Mouse (Mus musculus): ENCODE results near the gene Hs1bp3.
A peak's percentile ranks its signal among the peaks of the same experiment; 100 is the strongest.

Hs1bp3 gene

DNA sequence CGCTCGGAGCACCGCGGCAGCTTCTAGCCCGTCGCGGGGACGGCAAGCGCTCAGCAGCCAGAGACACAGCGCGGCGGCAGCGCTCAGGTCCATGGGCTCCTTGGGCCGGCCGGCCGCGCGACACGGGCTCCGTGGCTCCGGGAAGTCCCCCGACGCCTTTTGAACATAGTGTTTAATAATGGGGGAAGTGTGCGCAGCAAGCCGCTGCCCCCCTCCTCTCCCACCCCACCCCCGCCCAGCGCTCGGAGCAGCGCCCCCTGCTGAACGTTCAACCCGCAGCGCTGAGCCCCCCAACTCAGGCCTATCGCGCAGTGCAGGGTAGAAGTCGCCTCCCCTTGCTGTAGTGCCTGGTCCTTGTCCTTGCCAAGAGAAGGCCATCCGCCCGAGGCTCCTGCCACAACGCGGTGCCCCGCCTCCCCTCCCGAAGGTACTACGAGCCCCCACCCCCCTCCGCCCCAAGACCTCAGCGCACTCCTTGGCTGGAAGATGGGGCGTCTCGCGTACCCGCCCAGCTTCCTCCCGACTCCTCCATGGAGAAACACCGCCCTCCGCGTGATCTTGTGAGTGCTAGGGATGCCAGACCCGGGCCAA, 11.3 kb upstream of the Hs1bp3 start, which contains the start of gene Gdf7:
Gene Gdf7, minus strand, starts transcription at position 114 of the 591 bp plus-strand sequence.
- no peak for DNase-seq

DNA sequence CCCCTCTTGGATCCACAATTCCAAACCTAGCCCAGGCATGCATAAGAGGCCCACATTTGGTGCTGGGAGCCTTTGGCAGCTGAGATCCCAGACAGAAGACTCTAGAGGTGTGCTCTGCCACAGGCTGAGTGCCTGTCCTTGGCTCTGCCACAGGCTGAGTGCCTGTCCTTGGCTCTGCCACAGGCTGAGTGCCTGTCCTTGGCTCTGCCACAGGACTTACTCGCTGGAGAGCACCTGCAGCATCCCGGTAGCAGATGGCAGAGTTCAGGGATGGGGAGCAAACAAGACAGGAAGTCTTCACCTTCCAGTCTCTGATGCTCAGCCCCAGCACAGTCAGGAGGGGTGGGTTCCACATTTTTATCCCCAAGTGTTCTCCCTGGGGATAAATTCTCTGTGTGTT, 8.0 kb upstream of the Hs1bp3 start:
- DNase-seq: no peak

DNA sequence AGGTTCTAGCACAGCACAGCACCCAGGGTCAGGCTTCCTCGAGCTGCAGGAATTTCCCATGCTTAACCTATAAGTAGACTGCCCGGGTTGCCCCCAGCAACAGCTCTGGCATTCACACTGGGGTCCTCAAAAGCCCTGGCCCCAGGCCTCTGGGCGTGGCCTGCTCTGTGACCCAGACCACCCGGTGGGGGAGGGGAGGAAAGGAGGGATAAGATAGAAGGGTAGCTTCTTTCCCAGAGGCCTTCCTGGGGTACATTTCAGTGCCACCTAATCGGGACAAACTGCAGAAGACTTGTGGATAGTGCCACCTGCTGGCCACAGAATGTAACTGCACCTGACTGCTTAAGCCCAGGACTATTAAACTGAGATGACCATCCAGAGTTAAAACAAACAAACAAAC, 6.8 kb upstream of the Hs1bp3 start:
- peak; percentile 63 for DNase-seq

DNA sequence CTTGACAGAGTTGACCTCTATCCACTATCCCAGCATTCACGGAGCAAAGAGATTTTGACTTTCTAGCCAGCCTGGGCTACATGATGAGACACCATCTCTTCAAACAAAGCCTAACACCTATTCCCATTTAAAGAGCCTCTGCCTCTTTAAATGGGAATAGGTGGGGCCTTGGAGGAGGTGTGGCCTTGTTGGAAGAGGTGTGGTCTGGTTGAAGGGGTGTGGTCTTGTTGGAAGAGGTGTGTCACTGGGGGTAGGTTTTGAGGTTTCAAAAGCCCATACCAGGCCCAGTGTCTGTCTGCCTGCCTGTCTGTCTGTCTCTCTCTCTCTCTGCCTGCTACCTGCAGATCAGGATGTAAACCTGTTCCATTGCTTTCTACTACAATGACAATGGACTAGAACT, 6.3 kb upstream of the Hs1bp3 start:
- DNase-seq: no peak

DNA sequence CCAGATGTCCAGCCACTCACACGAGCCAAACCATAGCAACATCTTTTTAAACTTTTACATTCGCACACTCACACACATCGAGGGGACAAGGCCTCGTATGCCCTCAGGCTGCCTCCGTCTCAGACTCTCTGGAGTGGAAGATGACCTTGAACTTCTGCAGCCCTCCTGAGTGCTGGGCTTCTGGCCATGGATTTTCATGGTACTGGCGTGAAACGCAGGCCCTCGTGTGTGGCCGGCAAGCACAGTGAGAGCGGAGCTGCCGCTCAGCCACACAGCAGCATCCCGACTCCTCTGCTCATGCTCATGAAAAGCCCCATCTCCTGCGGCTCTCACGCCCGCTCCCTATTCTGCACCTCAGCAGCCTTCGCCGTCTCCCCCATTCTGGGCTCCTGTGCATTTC, 2.2 kb upstream of the Hs1bp3 start:
- DNase-seq: no peak

DNA sequence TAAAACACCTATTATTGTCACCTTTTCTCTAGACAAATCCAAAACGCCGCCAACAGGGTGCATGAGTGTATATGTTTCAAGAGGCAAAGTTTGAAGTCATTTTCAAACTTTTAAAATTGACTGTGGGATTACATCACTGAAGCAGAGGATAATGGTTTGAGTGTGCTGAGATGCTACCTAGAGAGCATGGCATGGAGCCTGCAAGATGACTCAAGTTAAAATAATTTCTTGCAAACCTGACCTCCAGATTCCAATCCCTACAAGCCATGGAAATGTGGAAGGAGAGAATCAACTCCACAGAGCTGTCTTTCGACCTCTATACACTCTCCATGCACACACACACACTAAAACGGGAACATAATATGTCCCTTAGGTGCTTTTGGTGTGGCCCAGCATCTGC, 966 bp upstream of the Hs1bp3 start:
- no peak for DNase-seq

DNA sequence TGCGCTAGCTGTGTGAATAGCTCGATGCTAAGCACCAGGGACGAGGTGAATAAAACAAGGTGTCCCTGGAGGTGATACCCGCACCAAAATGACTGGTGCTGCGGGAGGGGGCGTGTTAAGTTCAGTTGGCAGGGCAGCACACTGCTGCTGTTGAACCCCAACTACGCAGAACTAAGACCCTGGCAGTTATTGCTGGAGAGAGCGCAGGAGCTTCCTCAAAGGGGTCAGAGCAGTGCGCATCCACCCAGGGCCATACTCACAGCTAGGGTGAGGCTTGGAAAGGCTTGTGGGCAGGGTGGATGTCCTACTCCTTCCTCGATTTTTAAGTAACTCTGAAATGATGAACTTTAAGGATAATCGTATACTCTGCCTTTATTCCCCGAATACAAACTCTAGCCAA, 541 bp downstream of the Hs1bp3 start:
- no peak for DNase-seq

DNA sequence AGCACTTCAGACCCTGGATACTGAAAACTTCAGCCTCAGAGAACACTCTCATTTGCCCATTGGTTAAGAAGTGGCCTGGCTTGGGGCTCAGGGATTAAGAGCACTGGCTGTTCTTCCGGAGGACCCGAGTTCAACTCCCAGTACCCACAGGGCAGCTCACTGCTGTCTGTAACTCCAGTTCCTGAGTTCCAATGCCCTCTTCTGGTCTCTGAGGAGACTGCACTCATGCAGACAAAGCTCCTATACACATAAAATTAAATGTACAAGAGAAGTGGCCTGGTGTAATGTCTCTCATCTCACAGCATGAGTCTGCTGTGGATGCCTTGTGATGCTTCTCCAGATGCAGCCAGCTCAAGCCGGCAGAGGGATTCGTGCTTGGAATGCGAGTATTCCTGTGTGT, 3.3 kb downstream of the Hs1bp3 start:
- DNase-seq: no peak

DNA sequence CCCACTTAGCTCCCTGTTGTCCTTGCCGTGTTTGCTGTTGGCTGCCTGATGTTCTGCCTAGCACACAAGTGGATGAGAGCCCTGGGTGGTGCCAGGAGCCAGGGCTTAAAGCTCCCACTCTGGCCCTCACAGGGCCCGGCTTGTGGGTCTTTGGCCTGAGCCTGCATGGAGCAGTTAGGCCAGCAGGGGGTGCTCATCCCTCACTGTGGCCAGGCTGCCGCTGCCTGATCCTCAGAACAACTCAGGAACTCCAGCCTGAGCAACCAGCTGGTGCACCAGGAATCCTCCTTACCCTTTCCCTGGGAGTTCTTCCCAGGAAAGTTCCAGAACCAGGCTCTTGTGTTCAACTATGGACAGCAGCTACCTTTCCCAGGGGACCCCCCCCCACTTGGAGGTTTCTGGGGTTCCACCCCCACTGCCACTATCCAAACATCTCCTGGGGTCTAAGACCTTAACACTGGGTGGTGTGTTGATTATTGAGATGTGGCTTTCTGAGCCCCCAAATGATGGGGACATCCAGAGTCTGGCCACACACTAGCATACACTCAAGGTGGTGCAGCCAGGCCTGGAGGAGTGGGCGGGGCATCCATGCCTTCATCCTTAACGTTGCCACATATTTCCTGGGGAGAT, 7.0 kb downstream of the Hs1bp3 start:
- peak; percentile 84 for DNase-seq

DNA sequence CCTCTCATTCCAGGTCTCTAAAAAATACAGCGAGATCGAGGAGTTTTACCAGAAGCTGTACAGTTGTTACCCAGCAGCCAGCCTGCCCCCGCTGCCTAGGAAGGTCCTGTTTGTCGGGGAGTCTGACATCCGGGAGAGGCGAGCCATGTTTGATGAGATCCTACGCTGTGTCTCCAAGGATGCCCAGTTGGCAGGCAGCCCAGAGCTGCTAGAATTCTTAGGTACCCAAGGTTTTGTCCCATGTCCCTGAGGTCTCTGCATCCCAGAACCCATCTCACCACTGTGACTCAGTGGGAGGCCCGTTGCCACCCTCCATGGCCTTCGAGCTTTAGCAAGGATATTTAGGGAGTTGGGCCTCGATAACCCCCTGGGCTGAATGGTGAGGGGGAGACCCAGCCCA, 8.3 kb downstream of the Hs1bp3 start:
- DNase-seq: no peak

DNA sequence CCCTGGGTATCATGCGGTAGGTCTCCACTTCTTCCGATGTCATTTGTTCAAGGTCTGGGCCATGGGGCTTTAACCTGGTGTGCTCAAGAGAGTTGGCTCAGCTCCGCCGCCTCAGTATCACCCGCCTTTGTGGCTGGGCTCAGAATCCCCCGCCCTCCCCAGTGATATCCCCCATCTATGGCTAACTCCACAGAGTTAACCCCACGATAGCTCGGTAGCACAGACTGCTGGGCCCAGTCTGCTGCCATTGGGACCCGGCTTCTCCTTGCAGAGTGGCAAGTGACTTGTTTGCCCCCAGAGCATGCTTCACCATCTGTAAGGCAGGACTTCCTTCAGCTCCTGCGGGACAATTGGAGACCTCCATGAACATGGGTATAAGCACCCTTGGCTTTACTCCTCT, 10.9 kb downstream of the Hs1bp3 start:
- DNase-seq: no peak

DNA sequence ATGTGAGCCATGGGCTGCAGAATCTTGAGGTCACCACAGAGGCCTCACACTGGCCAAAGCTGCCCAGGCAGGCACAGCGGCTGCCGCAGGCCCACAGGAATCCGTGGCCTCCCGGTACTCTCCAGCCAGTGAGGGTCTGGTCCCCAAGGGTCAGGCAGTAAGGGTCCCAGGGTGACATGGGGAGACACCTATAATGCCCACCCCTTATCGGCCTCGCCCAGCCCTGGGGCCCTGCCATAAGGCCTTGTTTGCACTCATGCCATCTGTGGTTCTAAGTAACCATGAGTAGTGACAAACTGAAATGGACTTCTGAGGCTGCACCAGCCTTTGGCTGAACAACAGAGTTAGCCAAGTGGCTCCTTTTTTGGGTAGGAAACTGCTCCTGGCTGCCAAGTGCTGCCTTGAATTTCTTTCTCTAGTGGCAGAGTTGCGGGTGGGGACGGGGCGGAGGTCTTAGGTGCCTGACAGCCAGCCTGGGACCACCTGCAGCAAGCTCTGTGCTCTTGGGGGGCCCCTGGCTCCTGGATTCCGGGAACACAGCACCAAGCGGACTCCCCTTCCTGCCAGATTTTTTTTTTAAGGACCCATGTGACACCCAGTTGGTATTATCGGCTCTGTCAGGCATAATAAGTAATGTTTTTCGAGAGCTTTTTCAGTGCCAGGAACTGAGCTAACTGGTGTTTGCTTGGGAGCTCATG, 12.2 kb downstream of the Hs1bp3 start:
- DNase-seq: no peak

DNA sequence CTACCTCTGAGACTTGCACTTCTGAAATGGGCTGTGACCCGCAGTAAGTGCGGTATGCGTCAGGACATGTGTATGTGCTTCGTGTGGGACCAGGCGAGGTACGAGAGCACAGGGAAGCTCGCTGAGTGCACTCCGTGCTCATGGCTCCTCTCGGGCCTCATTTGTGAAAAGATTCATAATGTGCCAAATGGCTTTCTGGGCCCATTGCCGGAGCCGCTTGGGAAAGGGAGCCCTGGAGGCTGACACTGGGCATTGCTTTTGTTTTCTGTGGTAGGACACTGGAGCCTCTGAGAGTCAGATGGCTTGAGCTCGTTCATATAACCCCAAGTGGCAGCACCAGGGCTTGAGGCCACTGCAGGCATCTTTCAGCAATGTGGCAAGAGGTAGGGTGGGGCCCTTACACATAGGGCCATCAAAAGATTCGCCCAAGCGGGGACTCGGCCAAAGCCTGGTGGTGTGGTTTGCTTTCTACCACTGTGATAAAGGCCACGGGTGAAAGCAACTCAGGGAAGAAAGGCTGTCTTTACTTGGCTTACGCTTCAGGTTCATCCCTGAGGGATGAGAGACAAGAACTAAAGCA, 12.8 kb downstream of the Hs1bp3 start:
- no peak for DNase-seq

DNA sequence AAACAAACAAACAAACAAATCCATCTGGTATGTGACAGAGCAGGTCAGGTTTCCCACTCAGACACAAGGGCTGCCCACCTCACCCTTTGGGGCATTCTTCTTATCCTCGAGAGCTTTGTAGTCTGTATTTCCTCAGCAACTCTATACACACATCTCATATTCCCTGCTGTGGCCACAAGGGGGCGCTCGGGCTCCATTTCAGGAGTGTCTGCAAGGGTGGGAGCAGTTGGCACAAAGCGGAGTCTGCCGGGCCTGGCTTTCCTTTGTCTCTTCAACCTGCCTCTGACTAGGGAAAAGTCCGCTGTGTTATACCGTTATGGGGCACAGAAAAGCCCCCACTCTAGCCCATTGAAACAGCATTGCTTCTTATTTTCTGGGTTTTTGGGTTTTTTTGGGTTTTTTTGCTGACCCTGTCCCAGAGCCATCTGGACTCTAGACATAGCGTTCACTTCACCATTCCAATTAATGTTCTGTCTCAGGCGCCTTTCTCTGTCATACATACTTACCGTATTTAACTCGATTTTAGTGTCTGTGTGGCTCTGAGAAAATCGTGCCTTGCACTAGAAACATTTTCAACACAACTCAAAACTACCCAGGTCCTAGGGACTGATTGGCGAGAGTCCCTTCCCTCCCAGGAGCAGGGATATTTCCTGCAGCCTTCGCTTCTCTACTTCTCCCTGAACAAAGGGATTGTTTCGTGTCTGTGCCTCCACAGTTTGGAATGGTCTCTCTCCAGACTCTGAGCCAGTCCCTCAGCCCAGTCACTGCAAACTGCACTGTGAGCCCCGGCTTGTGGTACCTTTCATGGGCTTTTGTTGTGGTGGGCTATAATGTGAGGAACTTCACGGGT, 13.8 kb downstream of the Hs1bp3 start:
- DNase-seq: peak; percentile 94

DNA sequence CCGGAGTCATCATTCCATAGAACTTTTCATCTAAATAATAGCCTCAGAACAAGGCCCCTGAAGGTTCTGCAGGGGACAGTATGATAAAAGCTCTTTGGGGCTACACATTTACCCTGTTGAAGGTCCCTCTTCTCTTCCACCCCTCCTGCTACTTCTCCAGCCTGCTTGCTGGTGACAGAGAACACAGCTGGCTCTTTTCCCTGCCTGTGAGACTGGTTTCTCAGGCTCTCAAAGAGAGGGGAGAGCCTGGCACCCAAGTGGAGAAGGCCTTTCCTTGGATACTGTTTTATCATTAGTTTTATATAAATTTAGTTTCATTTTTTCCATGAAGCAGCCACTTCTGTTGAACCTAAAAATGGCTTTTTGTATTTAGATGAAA, 14.4 kb downstream of the Hs1bp3 start:
- no peak for DNase-seq

DNA sequence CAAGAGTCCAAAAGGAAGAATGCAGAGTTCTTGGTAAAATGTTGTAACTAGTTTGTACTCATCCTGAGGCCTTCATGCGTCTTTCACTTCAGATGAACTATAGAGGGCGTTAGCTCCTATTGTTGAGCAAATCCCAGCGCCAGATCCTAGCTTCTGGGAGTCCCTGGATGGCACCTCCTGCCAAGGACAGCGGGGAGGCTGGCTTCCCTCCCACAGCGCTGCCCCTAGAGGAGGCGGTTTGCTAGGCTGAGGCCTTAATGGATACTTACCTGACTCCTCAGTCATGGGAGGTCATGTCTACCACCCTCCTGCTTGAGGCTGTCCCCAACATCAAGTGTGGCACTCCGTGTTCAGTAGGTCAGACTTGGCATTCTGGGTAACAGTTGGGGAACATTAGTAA, 16.0 kb downstream of the Hs1bp3 start:
- no peak for DNase-seq

DNA sequence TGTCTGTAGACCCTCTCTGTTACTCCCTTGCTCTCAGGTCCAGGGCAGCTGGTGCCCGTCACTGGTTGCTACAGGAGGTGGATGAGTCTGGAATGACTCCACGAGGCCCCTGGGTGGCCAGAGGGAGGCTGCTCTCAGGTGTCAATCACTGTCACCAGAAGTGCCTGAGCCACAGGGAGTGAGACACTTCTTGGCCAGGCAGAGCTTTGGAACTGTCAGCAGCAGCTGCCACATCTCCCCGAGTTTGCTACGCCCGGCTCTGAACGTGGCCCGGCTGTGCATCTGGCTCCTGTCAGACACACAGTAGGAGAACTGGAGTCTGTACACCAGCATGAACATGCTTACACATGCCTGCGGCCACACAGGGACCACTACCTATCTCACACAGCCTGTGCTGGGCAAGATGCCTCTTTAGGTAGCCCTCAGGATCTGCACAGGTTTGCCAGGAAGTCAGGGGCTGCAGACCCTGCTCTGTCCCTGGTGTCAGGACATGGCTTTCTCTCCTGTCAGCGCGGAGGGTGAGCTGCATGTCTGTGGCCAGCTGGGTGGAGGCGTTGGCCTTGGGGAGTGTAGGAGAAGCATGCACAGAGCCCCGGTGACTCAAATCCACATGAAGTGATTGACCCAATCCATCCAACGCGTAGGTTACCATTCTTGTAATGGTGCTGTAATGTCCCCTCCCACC, 18.4 kb downstream of the Hs1bp3 start:
- no peak for DNase-seq

DNA sequence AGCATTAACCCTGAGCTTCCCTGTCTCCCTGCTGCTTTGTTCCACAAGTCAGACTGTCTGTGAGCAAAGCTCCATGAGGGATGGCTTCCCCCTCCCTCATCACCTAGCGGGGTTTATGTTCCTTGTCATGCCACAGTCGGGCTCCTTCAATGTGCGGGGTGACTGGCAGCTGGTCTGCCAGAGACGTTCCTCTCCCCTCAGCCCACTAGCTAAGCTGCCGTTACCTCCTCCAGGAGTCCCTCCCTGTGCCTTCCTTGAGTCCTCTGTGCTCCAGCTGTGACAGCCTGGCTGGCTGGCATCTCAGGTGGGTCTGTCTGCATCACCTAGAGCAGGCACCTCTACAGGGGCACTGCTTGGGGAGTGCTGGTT, 18.9 kb downstream of the Hs1bp3 start:
- DNase-seq: no peak

DNA sequence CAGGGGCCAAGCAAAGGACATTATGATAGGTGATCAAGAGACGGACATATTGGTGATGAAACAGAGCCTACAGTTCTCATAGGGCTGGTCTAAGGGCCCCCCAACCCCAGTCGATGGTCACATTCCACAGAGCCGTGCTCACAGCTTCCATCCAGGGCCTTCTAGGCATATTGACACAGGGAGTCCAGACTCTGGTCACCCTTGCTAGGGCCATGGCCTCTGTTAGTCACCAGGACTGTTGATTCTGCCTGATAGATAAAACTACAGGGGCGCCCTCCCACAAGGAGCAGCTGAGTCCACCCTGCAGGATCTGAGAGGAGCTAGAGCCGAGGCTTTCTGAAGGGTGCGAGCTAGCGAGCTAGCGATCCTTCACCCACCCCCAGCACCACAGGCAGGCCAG, 20.4 kb downstream of the Hs1bp3 start:
- no peak for DNase-seq

DNA sequence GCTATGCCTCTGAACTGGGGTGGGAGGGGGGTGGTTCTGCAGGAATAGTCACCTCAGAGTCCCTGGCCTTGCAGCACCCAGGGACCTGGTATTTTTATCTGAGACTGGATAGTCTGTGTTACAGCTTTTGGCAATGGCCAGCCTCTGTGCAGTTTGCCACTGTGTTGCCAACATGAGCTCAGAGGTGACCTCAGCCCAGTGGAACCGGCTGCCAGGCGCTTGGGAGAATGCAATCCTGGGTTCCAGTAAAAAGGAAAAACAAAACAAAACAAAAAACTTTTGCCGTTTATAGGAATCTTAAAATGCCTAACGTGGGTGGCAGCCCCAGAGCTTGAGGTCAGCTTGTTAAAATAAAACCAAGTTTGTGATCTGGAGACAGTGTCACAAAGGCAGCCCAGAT, 21.0 kb downstream of the Hs1bp3 start:
- DNase-seq: no peak

DNA sequence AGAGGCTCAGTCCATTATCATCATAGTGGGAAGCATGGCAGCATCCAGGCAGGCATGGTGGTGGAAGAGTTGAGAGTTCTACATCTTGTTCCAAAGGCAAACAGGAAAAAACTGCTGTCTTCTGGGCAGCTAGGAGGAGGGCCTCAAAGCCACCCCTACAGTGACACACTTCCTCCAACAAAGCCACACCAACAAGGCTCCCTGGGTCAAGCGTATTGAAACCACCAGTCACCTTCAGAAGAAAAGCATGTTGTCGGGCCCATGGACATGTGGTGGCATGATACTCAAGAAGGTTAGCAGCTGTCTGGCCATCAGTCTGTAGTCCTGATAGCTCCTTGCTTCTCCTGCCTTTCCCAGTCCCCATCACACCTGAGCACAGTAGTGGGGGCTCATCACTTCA, 22.3 kb downstream of the Hs1bp3 start:
- DNase-seq: no peak

DNA sequence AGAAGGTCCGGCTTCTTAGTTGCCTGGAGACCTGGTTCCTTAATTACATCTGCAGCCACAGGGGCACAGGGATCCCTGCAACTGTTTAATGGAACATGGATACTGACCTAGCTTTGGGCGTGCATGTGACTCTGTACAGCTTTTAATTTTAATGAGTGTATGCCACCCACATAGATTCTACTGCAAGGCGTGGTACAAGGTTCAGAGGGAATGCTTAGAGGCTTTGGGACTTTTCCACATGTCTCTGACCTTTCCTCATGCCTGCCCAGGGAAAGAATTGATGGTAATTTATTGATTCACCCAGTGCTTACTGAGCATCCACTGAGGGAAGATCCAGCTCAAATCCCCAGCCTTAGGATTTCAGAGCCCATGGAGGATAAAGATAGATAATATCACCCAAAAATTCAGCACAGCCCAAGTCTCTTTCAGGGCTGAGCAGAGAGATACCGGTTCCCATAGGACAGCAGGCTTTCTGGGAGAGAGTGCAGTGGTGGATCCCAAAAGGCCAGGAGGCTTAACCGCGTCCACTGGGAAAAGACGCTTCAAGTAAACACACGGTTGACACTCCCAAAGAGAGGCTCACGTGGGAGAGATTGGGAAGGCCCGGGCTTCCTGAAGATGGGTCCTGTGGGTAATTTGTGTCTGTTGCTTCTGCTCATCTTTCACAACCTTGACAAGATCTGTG, 23.5 kb downstream of the Hs1bp3 start:
- no peak for DNase-seq
